Mouse (Mus musculus) macrophage (primary cell): ENCODE data around the gene Mpeg1. TPM values are rescaled to one million over a fixed set of nuclear protein-coding genes. Genes with fewer than 3 reads are reported as not detected.
A peak's percentile ranks its signal among the peaks of the same experiment; 100 is the strongest.

Experiments
- H3K27ac ChIP-seq: fragments of 350-480 bp; formaldehyde crosslinking; 2 replicates; pipeline ENCODE4 v1.9.0; 2021
- H3K36me3 ChIP-seq: fragments of 350-480 bp; formaldehyde crosslinking; 2 replicates; pipeline ENCODE4 v1.9.0; 2021; ENCODE audit errors: inconsistent target
- H3K4me3 ChIP-seq: fragments of 350-480 bp; formaldehyde crosslinking; 2 replicates; pipeline ENCODE4 v1.9.0; 2021; ENCODE audit errors: inconsistent target
- H3K79me2 ChIP-seq: fragments of 350-480 bp; formaldehyde crosslinking; 2 replicates; pipeline ENCODE4 v1.9.0; 2021; ENCODE audit errors: inconsistent target
- WGBS: methylation state at CpG from one replicate; pipeline ENCODE4 v1.1.7; 2026; ENCODE audit warnings: inconsistent platforms; ENCODE audit not compliant: missing documents; 5-methylcytosine and 5-hydroxymethylcytosine counted together
- polyA plus RNA-seq: library from polyadenylated mRNA; stranded (reverse); fragments of 250-400 nt; gene quantifications from 3 replicates; pipeline ENCODE4 v1.2.4, GENCODE M21; 2018; ENCODE audit warnings: inconsistent platforms

Mpeg1 gene
- polyA plus RNA-seq, 1 experiment from 2014 or later = 2,766 TPM

DNA sequence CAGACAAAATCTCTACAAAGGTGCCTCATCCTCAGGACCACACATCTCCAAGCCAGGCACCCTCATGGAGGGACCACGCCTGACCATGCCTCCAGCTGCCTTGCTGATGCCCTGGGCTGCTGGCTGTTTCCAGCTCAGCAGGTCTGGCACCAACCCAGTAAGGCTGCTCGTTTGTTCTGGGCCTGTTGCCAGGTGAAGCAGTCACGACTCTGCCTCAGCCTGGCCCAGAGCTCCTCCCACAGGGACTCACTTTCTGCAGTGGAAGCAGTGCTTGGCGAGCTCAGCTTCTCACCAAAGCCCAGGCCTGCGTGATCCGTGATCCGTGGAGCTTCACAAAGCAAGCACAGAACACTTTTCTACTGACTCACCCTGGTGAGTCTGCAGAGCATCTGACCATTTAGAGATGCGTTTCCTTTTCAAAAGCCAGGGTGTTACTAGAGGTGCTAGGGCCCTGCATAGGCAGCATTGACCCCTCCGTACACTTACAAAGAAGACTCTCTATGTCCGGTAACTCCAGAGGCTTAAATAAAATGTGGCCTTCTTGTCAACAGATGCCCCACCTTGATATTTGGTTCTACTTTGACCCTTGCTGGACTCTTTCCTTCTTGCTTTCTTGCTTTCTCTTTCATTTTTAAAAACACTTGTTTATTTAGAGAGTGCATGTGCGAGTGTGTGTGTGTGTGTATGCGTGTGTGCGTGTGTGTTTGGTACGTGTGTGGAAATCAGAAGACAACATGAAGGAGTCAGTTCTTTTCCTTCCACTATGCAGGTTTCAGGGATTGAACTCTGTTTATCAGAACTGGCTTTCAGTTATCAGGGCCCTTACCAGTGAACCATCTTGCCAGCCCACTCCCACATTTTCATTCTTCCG is 15.0 kb downstream of the Mpeg1 start:
- Histone ChIP-seq H3K79me2 (peaks cover 26% of the 10 kb centered on the region; the same call in 1 of the 2 replicates), H3K27ac (peak overlapping the region; percentile 56), H3K36me3 (peaks cover 14% of the 10 kb centered on the region; the same call in 1 of the 2 replicates), H3K4me3 (no peak overlapping the region)
- WGBS = 42% methylated on average over 15 of the region's 15 CpGs

- Histone ChIP-seq H3K79me2 (peaks cover 20% of the 10 kb centered on the region; the same call in 1 of the 2 replicates), H3K36me3 (peaks cover 26% of the 10 kb centered on the region; the same call in 1 of the 2 replicates), H3K27ac (no peak overlapping the region), H3K4me3 (no peak overlapping the region)
- 43% methylated on average over 4 of the region's 5 CpGs for WGBS
Observed at GRCm38 (mm10) chr19:12476721-12477270, 16.2 kb downstream of the Mpeg1 start.

DNA sequence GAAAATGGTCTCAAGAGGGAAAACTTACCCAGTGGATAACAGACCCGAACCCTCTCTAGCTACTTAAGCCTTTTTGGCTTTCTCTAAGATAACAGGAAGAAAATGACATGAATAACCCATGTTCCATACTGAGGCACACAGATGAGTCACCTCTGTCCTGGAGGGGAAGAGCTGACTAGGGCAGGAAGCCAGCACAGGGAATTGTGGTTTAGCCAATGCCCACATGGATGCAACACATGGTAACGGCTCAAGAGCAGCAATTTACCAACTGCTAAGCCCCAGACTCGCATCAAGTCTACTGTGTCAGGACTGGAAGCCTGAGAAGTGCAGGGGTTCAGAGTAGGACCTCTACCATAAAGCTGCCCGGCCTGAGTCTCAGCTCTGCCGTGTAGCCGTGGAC is 17.8 kb downstream of the Mpeg1 start:
- Histone ChIP-seq H3K4me3 (no peak overlapping the region), H3K36me3 (peaks cover 37% of the 10 kb centered on the region; the same call in 1 of the 2 replicates), H3K79me2 (peaks cover 14% of the 10 kb centered on the region; the same call in 1 of the 2 replicates), H3K27ac (peak overlapping the region; percentile 31)
- WGBS = 36% methylated on average over 6 of the region's 6 CpGs

- no peak overlapping the region for H3K4me3 ChIP-seq
- no peaks in the 10 kb centered on the region for H3K79me2 ChIP-seq
- 21% methylated on average over 4 of the region's 4 CpGs for WGBS
- H3K36me3 ChIP-seq = peaks cover 37% of the 10 kb centered on the region; the same call in 1 of the 2 replicates
- peak overlapping the region; percentile 25 for H3K27ac ChIP-seq
Observed at GRCm38 (mm10) chr19:12483782-12484181, 23.2 kb downstream of the Mpeg1 start.

DNA sequence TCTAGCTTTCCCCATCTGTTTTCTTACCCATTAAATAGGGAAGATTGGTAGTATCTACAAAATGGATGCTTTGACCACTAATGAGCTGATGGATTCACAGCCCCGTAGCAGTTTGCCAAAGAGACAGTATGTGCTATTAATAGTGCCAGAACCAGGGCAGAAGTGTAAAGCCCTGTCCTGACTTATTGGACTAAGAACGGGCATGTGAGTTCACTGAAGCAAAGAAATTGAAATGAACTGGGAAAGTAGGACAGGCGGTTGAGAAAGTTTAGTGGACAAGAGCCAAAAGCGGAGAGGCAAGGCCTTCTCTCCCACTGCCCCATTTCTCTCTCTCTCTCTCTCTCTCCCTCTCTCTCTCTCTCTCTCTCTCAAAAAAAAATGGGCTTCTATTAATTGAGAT is 23.6 kb downstream of the Mpeg1 start:
- Histone ChIP-seq H3K79me2 (no peaks in the 10 kb centered on the region), H3K27ac (peak overlapping the region; percentile 25), H3K36me3 (peaks cover 35% of the 10 kb centered on the region; the same call in 1 of the 2 replicates), H3K4me3 (no peak overlapping the region)
- WGBS = 85% methylated on average over 4 of the region's 4 CpGs

DNA sequence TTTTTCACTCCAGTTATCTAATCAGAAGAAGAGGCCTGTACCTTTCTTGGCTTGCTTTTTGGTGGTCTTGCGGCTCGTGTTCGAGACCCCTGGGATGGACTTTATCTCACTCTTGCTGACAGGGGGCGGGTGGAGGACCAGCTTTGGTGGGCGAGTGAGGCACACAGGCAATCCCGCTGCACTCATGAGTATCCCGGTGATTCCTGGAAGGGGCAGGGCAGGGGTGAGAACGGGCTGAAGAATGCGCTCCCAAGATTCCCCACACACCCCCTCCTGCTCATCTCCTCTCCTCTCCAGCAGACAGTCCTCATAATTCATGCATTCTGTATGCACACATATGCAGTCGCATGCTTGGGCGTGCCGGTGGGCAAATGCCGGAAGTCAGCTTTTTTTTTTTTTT is 24.6 kb downstream of the Mpeg1 start:
- Histone ChIP-seq H3K79me2 (no peaks in the 10 kb centered on the region), H3K4me3 (no peak overlapping the region), H3K36me3 (peaks cover 29% of the 10 kb centered on the region; the same call in 1 of the 2 replicates), H3K27ac (no peak overlapping the region)
- WGBS = 95% methylated on average over 13 of the region's 13 CpGs

- Histone ChIP-seq H3K27ac (no peak overlapping the region), H3K36me3 (peaks cover 29% of the 10 kb centered on the region), H3K4me3 (no peak overlapping the region), H3K79me2 (no peaks in the 10 kb centered on the region)
- 77% methylated on average over 3 of the region's 3 CpGs for WGBS
Observed at GRCm38 (mm10) chr19:12485631-12486030, 25.1 kb downstream of the Mpeg1 start.

DNA sequence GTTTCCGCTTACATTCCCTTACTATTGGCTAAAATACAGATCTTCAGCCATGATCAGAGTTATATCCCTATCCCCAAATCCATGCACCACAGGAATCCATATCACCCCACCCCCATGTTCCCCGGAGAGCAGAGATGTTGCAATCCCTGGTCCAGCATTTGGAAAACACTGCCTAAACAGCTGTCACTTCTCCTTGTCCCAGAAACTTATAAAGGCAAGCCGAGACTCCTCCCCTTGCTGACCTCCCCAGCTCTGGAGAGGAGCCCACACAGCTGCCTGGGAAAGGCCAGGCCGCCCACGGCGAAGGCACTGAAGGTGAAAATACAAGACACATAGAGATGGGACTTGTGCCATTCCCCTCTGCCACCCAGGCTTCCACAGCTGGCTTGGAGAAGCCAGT is 26.3 kb downstream of the Mpeg1 start:
- Histone ChIP-seq H3K4me3 (no peak overlapping the region), H3K79me2 (peaks cover 1% of the 10 kb centered on the region; the same call in 1 of the 2 replicates), H3K27ac (no peak overlapping the region), H3K36me3 (peaks cover 29% of the 10 kb centered on the region)
- 83% methylated on average over 5 of the region's 6 CpGs for WGBS

GRCm38 (mm10) chr19:12487511-12488204 is 27.1 kb downstream of the Mpeg1 start:
- Histone ChIP-seq H3K4me3 (no peak overlapping the region), H3K79me2 (peaks cover 9% of the 10 kb centered on the region; the same call in 1 of the 2 replicates), H3K27ac (no peak overlapping the region), H3K36me3 (peaks cover 29% of the 10 kb centered on the region)
- 95% methylated on average over 12 of the region's 12 CpGs for WGBS

DNA sequence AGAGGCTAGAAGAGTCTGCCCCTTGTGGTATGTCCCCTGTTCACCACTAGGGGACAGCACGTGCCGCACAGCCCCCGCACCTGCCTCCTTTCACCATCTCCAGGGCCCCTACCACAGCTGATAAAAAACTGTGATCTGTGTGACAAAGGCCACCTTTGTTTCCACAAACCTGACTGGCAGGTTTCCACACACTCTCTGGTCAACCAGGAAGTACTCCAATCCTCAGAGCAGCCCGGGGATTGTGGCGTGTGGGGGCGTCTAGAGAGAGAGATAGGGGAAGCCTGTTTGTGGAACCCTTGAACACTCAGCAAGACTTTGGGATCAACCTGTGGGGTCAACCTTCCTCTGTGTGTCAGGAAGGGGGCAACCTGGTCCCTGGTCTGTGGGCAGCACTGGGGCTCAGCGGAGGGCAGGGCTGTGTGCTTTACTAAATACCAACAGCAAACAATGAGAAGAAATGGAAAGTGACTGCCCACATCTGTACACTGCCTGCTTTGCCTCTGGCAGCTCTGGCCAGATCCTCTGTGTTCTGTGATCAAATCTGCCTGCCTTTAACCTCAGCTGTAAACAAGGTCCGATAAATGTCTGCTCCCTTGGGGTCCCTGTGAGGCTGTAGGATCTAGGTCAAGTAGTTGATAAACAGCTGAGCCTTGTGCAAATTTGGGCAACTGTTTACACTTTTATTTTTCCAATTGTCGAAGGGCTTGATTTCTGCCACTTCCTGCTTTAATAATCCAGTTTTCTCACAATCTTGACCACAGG is 27.8 kb downstream of the Mpeg1 start:
- Histone ChIP-seq H3K36me3 (peaks cover 27% of the 10 kb centered on the region), H3K79me2 (peaks cover 17% of the 10 kb centered on the region; the same call in 1 of the 2 replicates), H3K27ac (no peak overlapping the region), H3K4me3 (no peak overlapping the region)
- WGBS = 53% methylated on average over 9 of the region's 9 CpGs

DNA sequence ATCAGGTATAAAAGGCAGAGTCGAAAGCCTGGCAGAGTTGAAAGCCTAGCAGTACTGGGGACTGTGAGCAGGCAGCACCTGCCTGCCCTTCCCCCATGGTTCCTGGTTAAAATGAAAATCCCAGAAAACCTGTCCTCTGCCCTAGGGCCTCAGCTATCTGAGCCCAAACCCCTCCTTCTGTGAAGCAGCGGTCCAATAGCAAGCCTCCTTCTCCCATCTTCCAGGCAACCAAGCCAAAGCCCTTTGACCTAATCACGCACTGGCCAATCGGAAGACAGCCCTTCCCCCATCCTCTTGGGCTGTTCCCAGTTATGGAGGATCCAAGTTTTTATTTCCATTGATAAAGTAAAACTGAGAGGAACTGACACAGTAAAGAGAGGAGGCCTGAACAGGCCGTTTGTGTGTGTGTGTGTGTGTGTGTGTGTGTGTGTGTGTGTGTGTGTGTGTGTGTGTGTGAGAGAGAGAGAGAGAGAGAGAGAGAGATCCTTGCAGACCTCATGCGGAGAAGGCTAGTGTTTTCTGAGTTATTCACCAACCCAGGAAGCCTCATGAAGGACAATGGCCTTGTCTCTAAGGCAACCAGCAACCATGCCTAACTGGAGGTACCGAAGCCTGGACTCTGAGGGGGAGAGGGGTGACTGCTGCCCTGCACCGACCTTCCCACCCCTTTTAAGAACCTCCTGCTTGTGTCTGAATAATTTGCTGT is 28.5 kb downstream of the Mpeg1 start:
- Histone ChIP-seq H3K79me2 (peaks cover 24% of the 10 kb centered on the region; the same call in 1 of the 2 replicates), H3K36me3 (peaks cover 27% of the 10 kb centered on the region), H3K4me3 (no peak overlapping the region), H3K27ac (no peak overlapping the region)
- WGBS = 88% methylated on average over 6 of the region's 8 CpGs

DNA sequence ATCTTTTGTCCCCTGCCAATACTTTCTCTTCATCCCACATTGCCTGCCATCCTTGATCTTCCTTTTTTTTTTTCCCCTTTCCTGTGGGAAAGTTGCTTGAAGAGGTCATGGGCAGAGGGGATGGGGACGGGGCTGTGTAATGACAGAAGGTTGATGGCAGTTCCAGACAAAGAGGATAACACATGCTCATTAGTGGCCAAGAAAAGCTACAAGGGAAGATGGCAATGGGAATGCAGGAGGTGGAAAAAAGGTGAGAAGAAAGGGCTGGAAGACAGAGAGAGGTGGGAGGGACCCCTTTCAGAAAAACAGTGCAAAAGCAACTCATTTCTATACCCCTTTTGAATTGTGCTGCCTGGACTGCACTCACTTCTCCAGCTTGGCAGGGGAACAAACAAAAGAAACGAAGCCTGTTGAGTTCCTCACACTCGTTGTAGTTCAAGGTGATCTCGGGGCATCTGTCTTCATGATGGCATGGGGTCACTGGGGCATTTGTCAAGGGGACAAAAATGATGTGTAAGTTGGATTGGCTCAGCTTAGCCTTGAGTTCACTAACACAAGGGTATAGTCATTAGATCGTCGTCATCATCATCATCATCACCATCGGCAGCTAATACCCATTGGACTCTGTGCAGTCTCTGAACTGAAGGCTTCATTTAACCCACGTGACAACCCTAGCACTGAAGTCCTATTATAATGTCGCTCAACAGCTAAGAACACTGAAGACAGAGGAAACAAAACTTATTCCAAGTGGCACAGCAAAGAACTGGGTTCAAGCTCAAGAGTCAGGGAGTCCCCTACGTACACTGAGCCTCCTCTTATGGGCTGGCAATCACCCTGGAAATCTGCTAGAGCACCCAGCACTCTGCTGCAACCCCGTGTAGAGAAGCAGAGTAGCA is 29.3 kb downstream of the Mpeg1 start:
- Histone ChIP-seq H3K4me3 (no peak overlapping the region), H3K27ac (no peak overlapping the region), H3K36me3 (peaks cover 27% of the 10 kb centered on the region), H3K79me2 (peaks cover 31% of the 10 kb centered on the region; the same call in 1 of the 2 replicates)
- 91% methylated on average over 11 of the region's 11 CpGs for WGBS

- Histone ChIP-seq H3K4me3 (no peak overlapping the region), H3K27ac (no peak overlapping the region), H3K79me2 (peaks cover 48% of the 10 kb centered on the region; the same call in 1 of the 2 replicates), H3K36me3 (peaks cover 27% of the 10 kb centered on the region)
- 94% methylated on average over 6 of the region's 7 CpGs for WGBS
Observed at GRCm38 (mm10) chr19:12491636-12492035, 31.1 kb downstream of the Mpeg1 start.
